In genomic region chr10:61343950-61344349, GRCm38 (mm10) we compare ENCODE assay signal across 9 mouse cellular contexts. TPM values are rescaled to one million over a fixed set of nuclear protein-coding genes. Genes with fewer than 3 reads are reported as not detected.
DNase-seq lines count a peak whose midpoint lies in the region; ATAC-seq and TF ChIP-seq lines count a peak whose summit lies in the region.
"Had no signal": no experiment of that assay in that cellular context is flagged by ENCODE, and none has a peak within 500 bp of the region (broad histone marks: within the 10 kb centered on the region; RNA-seq: fewer than 3 reads in every experiment).

No protein-coding gene starts in this region.

- peak; percentile 63 for DNase-seq in forebrain, embryonic 10.5 days (ENCODE audit: extremely low spot score, low spot score)
- peak; percentile 64 for DNase-seq in CH12.LX (ENCODE audit: extremely low read depth)
- DNase-seq in c-Kit-positive CD71-positive TER-119-positive erythroid progenitor cells, embryonic 14.5 days (ENCODE audit: low spot score): peak; percentile 50
- peak; percentile 59 for DNase-seq in gastrocnemius, adult 8-10 months (ENCODE audit: low spot score in 2 of 2)
- DNase-seq in layer of hippocampus, postnatal 36 days: peak; percentile 50 to 57
- peak; percentile 69 for DNase-seq in mesoderm, embryonic 11.5 days (ENCODE audit: low read depth, low spot score)
- DNase-seq in stomach, postnatal 0 days (ENCODE audit: low spot score): peak; percentile 75

- no peak overlapping the region for H3K4me3 ChIP-seq in forebrain, embryonic 10.5 days
- H3K4me3 ChIP-seq in forebrain, embryonic 12.5 days (replicated peaks): no peak overlapping the region
- no peak overlapping the region for H3K4me3 ChIP-seq in CH12.LX (replicated peaks in 1 of 3; ENCODE audit: low read depth in 2 of 3, low read length in 2 of 3, poor library complexity in 1 of 3)
- H3K4me3 ChIP-seq in stomach, postnatal 0 days (ENCODE audit: low read depth, low read length): no peak overlapping the region
- H3K4me3 ChIP-seq: limb, embryonic 12.5 days had no signal

- H3K4me2 ChIP-seq in forebrain, embryonic 12.5 days: no peak overlapping the region
- no peak overlapping the region; the same call in 1 of the 2 replicates for H3K4me2 ChIP-seq in CH12.LX (ENCODE audit: insufficient read depth, low read depth, poor library complexity, severe bottlenecking)
- no peak overlapping the region for H3K4me2 ChIP-seq in stomach, postnatal 0 days (replicated peaks; ENCODE audit: low read depth)
- H3K4me2 ChIP-seq: limb, embryonic 12.5 days had no signal

- H3K27ac ChIP-seq in forebrain, embryonic 10.5 days: no peak overlapping the region
- no peak overlapping the region for H3K27ac ChIP-seq in forebrain, embryonic 12.5 days
- H3K27ac ChIP-seq in CH12.LX (ENCODE audit: insufficient read depth, low read depth): no peak overlapping the region
- no peak overlapping the region for H3K27ac ChIP-seq in stomach, postnatal 0 days (replicated peaks)
- H3K27ac ChIP-seq: limb, embryonic 12.5 days had no signal

- no peak for TF ChIP-seq EP300 in CH12.LX (IDR thresholded peaks at IDR 0.05; ENCODE audit: low read length)
- no peak for TF ChIP-seq EP300 in stomach, postnatal 0 days (optimal IDR thresholded peaks at IDR 0.05)

- no peak for TF ChIP-seq POLR2A in CH12.LX (IDR thresholded peaks at IDR 0.05; ENCODE audit: low read depth, low read length)

- 52% methylated on average over 8 of the region's 8 CpGs for WGBS in forebrain, embryonic 10.5 days
- 62% methylated on average over 8 of the region's 8 CpGs for WGBS in forebrain, embryonic 12.5 days
- WGBS in stomach, postnatal 0 days: 63% methylated on average over 8 of the region's 8 CpGs

- peaks cover 53% of the 10 kb centered on the region for H3K36me3 ChIP-seq in forebrain, embryonic 10.5 days (replicated peaks)
- H3K36me3 ChIP-seq in forebrain, embryonic 12.5 days (replicated peaks): peaks cover 7% of the 10 kb centered on the region
- H3K36me3 ChIP-seq in CH12.LX (replicated peaks in 1 of 2; ENCODE audit: control insufficient read depth in 1 of 2, insufficient read depth in 1 of 2, low read length in 1 of 2): peaks cover 0 to 8% of the 10 kb centered on the region in 2 experiments
- H3K36me3 ChIP-seq in stomach, postnatal 0 days (ENCODE audit: control insufficient read depth, insufficient read depth, low read length): no peaks in the 10 kb centered on the region; the same call in 1 of the 2 replicates

- no peaks in the 10 kb centered on the region for H3K79me2 ChIP-seq in CH12.LX (replicated peaks; ENCODE audit: control insufficient read depth, extremely low read depth, insufficient read depth, poor library complexity, severe bottlenecking)

- no peak for ATAC-seq in forebrain, embryonic 12.5 days (ENCODE audit: low FRiP score)
- 0 out of 2 replicates have a peak, but pooled peaks have one; percentile 25 for ATAC-seq in stomach, postnatal 0 days (ENCODE audit: low FRiP score, low TSS enrichment)

- H3K9me3 ChIP-seq in forebrain, embryonic 10.5 days: no peaks in the 10 kb centered on the region
- H3K9me3 ChIP-seq in forebrain, embryonic 12.5 days: no peaks in the 10 kb centered on the region
- H3K9me3 ChIP-seq in CH12.LX (replicated peaks; ENCODE audit: low read length): peaks cover under 1% of the 10 kb centered on the region
- H3K9me3 ChIP-seq in stomach, postnatal 0 days (ENCODE audit: control insufficient read depth, low read length): no peaks in the 10 kb centered on the region
- H3K9me3 ChIP-seq: limb, embryonic 12.5 days had no signal

- no peak overlapping the region for H3K9ac ChIP-seq in forebrain, embryonic 12.5 days
- H3K9ac ChIP-seq in CH12.LX (ENCODE audit: insufficient read depth, low read depth): no peak overlapping the region
- H3K9ac ChIP-seq in stomach, postnatal 0 days (ENCODE audit: low read length): no peak overlapping the region
- H3K9ac ChIP-seq: limb, embryonic 12.5 days had no signal

- no peaks in the 10 kb centered on the region for H3K27me3 ChIP-seq in forebrain, embryonic 10.5 days (ENCODE audit: poor library complexity, severe bottlenecking)
- H3K27me3 ChIP-seq in forebrain, embryonic 12.5 days: no peaks in the 10 kb centered on the region
- no peaks in the 10 kb centered on the region for H3K27me3 ChIP-seq in CH12.LX (replicated peaks)
- H3K27me3 ChIP-seq in stomach, postnatal 0 days (ENCODE audit: control insufficient read depth, insufficient read depth, low read length): no peaks in the 10 kb centered on the region
- H3K27me3 ChIP-seq: limb, embryonic 12.5 days had no signal

- TF ChIP-seq CTCF in CH12.LX (conservative IDR thresholded peaks at IDR 0.05 in 1 of 2, IDR thresholded peaks at IDR 0.05 in 1 of 2; ENCODE audit: low read depth in 2 of 2, low read length in 2 of 2): peak; percentile 79 to 84
- TF ChIP-seq CTCF in stomach, postnatal 0 days (IDR thresholded peaks at IDR 0.05; ENCODE audit: low read depth): peak; percentile 88

- H3K4me1 ChIP-seq in forebrain, embryonic 10.5 days: peaks cover 36% of the 10 kb centered on the region
- H3K4me1 ChIP-seq in forebrain, embryonic 12.5 days: peaks cover 9% of the 10 kb centered on the region
- peaks cover 5 to 8% of the 10 kb centered on the region in 2 experiments; a peak in 3 of 4 replicates for H3K4me1 ChIP-seq in CH12.LX (ENCODE audit: control insufficient read depth in 1 of 2, insufficient read depth in 2 of 2)
- no peaks in the 10 kb centered on the region for H3K4me1 ChIP-seq in stomach, postnatal 0 days (replicated peaks; ENCODE audit: control insufficient read depth, insufficient read depth)

- dilution Hi-C loops in CH12.LX (cut with MboI; ENCODE audit: extremely low pct_ligation_motif_present, extremely low pct_unique_long_range_greater_than_20kb, low sequenced_read_pairs): no loop called here

- peak; percentile 40 for TF ChIP-seq RAD21 in CH12.LX (IDR thresholded peaks at IDR 0.05; ENCODE audit: low read depth, low read length)

- in situ Hi-C loops in CH12.LX (cut with MboI; ENCODE audit: low pct_ligation_motif_present, low pct_unique_long_range_greater_than_20kb, low sequenced_read_pairs): loop anchor here (25.0 kb wide), 1 partner anchor 318 kb away; no protein-coding TSS in a partner anchor

TF ChIP-seq in CH12.LX, 34 proteins besides CTCF, POLR2A, EP300 and RAD21:
- TF ChIP-seq ZMIZ1 (IDR thresholded peaks at IDR 0.05; ENCODE audit: low read depth, low read length) (no peak), CHD1 (IDR thresholded peaks at IDR 0.05; ENCODE audit: low read depth, low read length) (no peak), GABPA (IDR thresholded peaks at IDR 0.05; ENCODE audit: insufficient replicate concordance, low read depth, low read length) (no peak), USF1 (IDR thresholded peaks at IDR 0.05; ENCODE audit: low read depth, low read length) (no peak), JUND (conservative IDR thresholded peaks at IDR 0.05; ENCODE audit: low read depth, low read length) (no peak), SMC3 (IDR thresholded peaks at IDR 0.05; ENCODE audit: low read depth, low read length) (peak; percentile 59)

RNA-seq across cellular contexts. Expression of gene Pald1, which starts 39.4 kb away (rescaled TPM):
- polyA plus RNA-seq in forebrain, embryonic 10.5 days (2016; fragmentation: Nextera tagmentation; extraction: Ambion mirVana): 36.0 and 36.2 TPM in 2 replicates
- 20.7 and 22.9 TPM in 2 replicates for polyA plus RNA-seq in forebrain, embryonic 12.5 days (2016; fragmentation: Nextera tagmentation; extraction: Ambion mirVana)
- total RNA-seq in CH12.LX (2012; rRNA removed) (1.5 and 1.9 TPM in 2 replicates), CH12.LX (2014; rRNA removed) (0.93 and 1.5 TPM in 2 replicates)
- polyA plus RNA-seq in CH12.LX (2012; ENCODE audit: insufficient read length, low read depth): 2.0 and 2.2 TPM in 2 replicates
- total RNA-seq in gastrocnemius, adult 8-10 months (2022): 1 to 10 TPM; 2.7 to 5.7 (median 4.5) TPM
- total RNA-seq in layer of hippocampus, postnatal 36 days (2021): 10 to 100 TPM; 14.3 to 15.4 TPM
- 5.6 and 5.7 TPM in 2 replicates for polyA plus RNA-seq in stomach, postnatal 0 days (2015; fragmentation: Nextera tagmentation; extraction: Ambion mirVana)

RNA-seq across cellular contexts. Expression of gene Prf1, which starts 46.3 kb away (rescaled TPM):
- not detected in 2 replicates for polyA plus RNA-seq in forebrain, embryonic 10.5 days (2016; fragmentation: Nextera tagmentation; extraction: Ambion mirVana)
- not detected in 2 replicates for polyA plus RNA-seq in forebrain, embryonic 12.5 days (2016; fragmentation: Nextera tagmentation; extraction: Ambion mirVana)
- 0.67 and 0.93 TPM in 2 replicates for total RNA-seq in CH12.LX (2012; rRNA removed)
- total RNA-seq in CH12.LX (2014; rRNA removed): 0.32 and 0.39 TPM in 2 replicates
- polyA plus RNA-seq in CH12.LX (2012; ENCODE audit: insufficient read length, low read depth): 0.38 and 0.43 TPM in 2 replicates
- not detected for total RNA-seq in gastrocnemius, adult 8-10 months (2022)
- not detected for total RNA-seq in layer of hippocampus, postnatal 36 days (2021)
- 0.05 TPM in 1 of 2 replicates, not detected in the other for polyA plus RNA-seq in stomach, postnatal 0 days (2015; fragmentation: Nextera tagmentation; extraction: Ambion mirVana)
- polyA plus RNA-seq: limb, embryonic 12.5 days had no signal
